Mouse (Mus musculus): ENCODE results near the gene Ddt.

Gene Ddt

DNA sequence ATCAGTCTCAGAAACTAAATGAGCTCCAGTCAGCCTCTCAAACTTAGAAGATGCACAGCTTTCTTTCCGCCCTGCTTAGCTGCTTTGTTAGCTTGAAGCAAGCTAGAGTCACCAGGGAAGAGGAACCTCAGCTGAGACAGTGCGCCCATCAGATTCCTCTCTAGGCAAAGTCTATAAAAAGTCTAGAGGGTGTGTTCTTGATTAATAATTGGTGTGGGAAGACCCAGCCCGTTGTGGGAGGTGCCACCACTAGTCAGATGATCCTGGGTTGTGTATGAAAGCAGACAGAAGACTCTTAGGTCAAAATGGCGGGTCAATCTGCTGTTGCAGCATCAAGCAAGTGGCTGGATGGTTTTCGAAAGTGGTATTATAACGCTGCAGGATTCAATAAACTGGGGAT is 6.4 kb downstream of the Ddt start:
- no peak for DNase-seq

- peak; percentile 69 for DNase-seq
These were observed 8.4 kb downstream of the Ddt start for GRCm38 (mm10) chr10:75764519-75765473.

GRCm38 (mm10) chr10:75763682-75764518 is 9.3 kb downstream of the Ddt start, which contains the start of gene Cabin1:
Gene Cabin1 (minus strand): TSS chr10:75764341.
- peak; percentile 96 for DNase-seq

GRCm38 (mm10) chr10:75762413-75762812 is 10.8 kb downstream of the Ddt start:
- DNase-seq, result no peak

DNA sequence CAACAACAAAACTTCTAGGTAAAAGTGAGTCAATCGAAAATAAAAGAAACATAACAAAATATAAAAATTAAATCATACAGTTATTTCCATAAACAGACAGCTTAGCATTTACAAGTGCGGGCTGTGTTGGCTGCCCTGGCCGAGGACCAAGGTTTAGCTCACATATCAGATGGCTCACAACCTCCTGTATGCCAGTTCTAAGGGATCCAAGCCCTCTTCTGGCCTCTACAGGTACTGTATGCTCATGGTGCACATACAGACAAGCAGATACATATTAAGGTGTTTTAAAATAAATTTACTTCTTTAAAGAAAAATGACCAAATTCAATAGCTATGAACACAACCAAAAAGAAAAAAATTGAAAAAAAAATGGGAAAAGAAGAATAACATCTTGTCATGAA is 12.9 kb downstream of the Ddt start:
- no peak for DNase-seq

DNA sequence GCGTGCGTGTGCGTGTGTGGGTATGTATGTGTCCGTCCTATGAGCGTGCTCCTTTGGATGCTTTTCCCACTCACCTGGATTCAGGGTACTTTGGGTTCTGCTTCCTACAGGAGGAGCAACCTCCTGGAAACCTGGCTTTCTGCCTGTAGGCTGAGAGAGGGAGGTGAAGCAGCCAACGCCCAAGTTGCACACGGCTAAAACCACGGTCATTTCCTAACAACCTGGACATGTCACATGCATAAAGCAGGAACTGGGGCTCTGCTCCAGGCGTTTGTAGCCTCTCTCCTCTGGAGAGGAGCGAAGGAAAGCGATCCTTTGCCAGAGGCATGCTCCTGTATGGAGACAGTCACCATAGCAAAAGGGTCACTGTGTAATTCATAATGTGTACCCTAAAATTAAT is 16.5 kb downstream of the Ddt start:
- DNase-seq, result no peak

DNA sequence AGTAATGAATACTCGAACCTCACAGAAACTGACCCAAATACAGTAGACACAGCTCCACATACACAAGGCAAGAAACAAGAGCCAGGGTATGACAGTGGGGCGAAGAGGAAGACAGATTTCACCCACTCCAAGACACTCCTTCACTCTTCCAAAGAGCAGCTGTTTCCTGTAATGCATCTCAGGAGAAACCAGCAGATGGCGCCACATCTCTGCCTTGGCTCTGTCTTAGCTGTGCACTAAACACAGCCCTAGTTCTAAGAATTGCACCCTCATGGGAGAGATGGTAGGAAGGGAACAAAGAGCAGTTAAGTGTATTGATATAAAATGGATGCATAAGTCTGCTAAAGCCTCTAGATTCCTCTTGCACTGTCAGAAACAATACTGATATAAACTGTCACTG is 29.2 kb downstream of the Ddt start:
- DNase-seq, result peak; percentile 87

DNA sequence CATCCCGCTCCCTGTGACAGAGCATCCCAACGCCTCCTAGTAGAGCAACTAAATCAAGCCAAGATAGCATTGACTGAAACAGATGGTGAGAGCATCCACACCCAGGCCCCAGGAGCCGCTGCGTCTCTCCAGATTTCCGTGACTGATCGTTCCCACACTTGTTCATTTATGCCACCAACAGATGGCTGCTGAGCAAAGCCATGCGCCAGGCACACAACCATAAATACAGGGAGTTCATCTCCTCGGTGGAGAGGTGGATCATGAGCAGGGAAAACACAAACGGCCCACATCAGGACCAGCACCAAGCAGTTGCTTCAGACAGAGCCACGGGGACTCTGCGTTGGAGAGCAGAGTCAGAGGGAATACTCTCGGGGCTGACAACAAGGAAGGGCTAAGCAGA is 29.8 kb downstream of the Ddt start:
- DNase-seq, result peak; percentile 58

GRCm38 (mm10) chr10:75740866-75741265 is 32.3 kb downstream of the Ddt start:
- no peak for DNase-seq

GRCm38 (mm10) chr10:75725449-75725848 is 47.8 kb downstream of the Ddt start:
- no peak for DNase-seq
